Mouse (Mus musculus): ENCODE measurements around the gene Pde8a. TPM values are rescaled to one million over a fixed set of nuclear protein-coding genes. Genes with fewer than 3 reads are reported as not detected.

The Pde8a gene
- polyA plus RNA-seq, 1 experiment from 2014 or later, result 4.2 TPM

DNA sequence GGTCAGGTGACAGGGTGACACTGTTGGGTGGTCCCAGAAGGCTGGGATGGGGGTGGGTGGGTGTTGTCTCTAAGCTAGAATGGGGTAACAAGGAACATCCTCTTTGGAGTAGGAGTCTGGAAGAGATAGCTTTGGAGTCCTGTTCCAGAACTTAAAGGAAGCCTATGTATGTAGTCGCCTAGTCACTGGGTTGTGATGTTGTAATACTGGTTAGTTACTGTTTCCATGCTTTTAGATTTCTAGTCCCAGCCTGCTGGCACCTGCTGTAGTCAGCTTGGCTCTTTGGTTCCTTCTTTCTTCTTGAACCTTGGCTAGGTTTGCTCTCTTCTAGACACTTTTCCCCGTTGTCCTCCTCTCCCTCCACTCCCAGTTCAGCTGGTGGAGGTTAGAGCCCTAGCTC, 21.7 kb downstream of the Pde8a start:
- H3K27me3 ChIP-seq (ENCODE audit: control insufficient read depth, insufficient read depth, low read length), result no peaks in the 10 kb centered on the region
- H3K36me3 ChIP-seq (ENCODE audit: control insufficient read depth, insufficient read depth, low read length), result no peaks in the 10 kb centered on the region
- H3K9ac ChIP-seq (replicated peaks; ENCODE audit: low read depth, low read length), result no peak overlapping the region
- no peaks in the 10 kb centered on the region for H3K4me1 ChIP-seq (ENCODE audit: control insufficient read depth, insufficient read depth, low read length)
- no peak overlapping the region for H3K4me3 ChIP-seq (ENCODE audit: low read depth, low read length)
- no peak for ATAC-seq (ENCODE audit: insufficient number of reproducible peaks, insufficient read depth, low FRiP score, low read depth)
- no peak overlapping the region for H3K4me2 ChIP-seq (replicated peaks; ENCODE audit: low read depth, low read length)
- no peak overlapping the region for H3K27ac ChIP-seq (ENCODE audit: low read length)
- no peaks in the 10 kb centered on the region for H3K9me3 ChIP-seq (ENCODE audit: control insufficient read depth, low read depth, low read length)
- 90% methylated on average over 2 of the region's 2 CpGs for WGBS

DNA sequence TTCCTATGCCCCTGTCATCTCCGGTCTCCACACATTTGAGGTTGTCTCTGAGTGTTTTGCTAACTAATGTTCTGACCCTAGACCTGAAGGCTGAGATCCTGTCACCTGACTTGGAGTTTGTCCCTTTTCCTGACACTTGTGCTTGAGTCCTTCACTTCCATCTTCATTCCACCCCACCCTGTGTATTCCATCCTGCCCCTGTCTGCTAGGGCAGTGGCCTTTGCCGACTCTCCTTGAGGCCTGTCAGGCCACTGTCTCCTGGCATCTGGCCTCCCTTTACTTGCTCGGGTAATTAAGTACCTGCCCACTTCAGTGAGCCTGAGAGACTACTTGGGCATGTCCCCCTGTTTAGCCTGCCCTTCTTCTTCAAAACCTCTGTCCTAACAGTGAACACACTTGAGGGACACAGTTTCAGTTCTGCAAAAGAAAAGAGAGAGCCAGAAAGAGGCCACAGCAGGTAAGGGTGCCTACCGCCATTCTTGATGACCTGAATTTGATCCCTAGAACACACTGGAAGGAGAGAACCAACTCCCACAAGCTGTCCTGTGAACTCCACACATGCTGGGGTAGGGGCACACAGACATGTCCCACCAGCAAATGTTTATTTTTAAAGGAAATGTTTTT, 22.3 kb downstream of the Pde8a start:
- no peak overlapping the region for H3K4me2 ChIP-seq (replicated peaks; ENCODE audit: low read depth, low read length)
- H3K4me3 ChIP-seq (ENCODE audit: low read depth, low read length), result no peak overlapping the region
- WGBS, result 66% methylated on average over 4 of the region's 4 CpGs
- no peak overlapping the region for H3K27ac ChIP-seq (ENCODE audit: low read length)
- no peaks in the 10 kb centered on the region for H3K9me3 ChIP-seq (ENCODE audit: control insufficient read depth, low read depth, low read length)
- H3K9ac ChIP-seq (replicated peaks; ENCODE audit: low read depth, low read length), result no peak overlapping the region
- no peaks in the 10 kb centered on the region for H3K4me1 ChIP-seq (ENCODE audit: control insufficient read depth, insufficient read depth, low read length)
- no peaks in the 10 kb centered on the region for H3K36me3 ChIP-seq (ENCODE audit: control insufficient read depth, insufficient read depth, low read length)
- ATAC-seq (ENCODE audit: insufficient number of reproducible peaks, insufficient read depth, low FRiP score, low read depth), result no peak
- H3K27me3 ChIP-seq (ENCODE audit: control insufficient read depth, insufficient read depth, low read length), result no peaks in the 10 kb centered on the region

DNA sequence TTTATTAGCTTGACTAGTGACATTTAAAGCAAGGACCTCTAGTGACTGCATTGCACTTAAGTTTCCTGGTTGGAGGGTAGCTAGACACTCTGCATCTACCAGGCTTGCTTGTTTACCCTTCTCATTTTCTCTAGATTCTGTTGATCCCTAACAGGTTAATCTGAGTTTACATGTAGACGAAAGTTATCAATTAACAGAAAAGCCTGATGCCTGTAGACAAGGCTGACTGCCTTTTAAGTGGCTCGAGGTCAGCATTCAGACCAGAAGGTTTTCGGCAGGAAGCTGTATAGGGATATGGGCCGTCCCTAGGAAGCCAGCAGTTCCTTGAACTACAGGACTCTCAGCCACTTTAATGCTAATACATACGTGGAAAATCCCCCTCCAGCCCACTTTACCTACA, 30.0 kb downstream of the Pde8a start:
- H3K27ac ChIP-seq (ENCODE audit: low read length), result no peak overlapping the region; the same call in 1 of the 2 replicates
- no peak overlapping the region for H3K9ac ChIP-seq (replicated peaks; ENCODE audit: low read depth, low read length)
- H3K27me3 ChIP-seq (ENCODE audit: control insufficient read depth, insufficient read depth, low read length), result no peaks in the 10 kb centered on the region
- H3K36me3 ChIP-seq (ENCODE audit: control insufficient read depth, insufficient read depth, low read length), result no peaks in the 10 kb centered on the region
- no peaks in the 10 kb centered on the region for H3K4me1 ChIP-seq (ENCODE audit: control insufficient read depth, insufficient read depth, low read length)
- H3K4me2 ChIP-seq (replicated peaks; ENCODE audit: low read depth, low read length), result no peak overlapping the region
- H3K9me3 ChIP-seq (ENCODE audit: control insufficient read depth, low read depth, low read length), result no peaks in the 10 kb centered on the region
- no peak for ATAC-seq (ENCODE audit: insufficient number of reproducible peaks, insufficient read depth, low FRiP score, low read depth)
- no peak overlapping the region for H3K4me3 ChIP-seq (ENCODE audit: low read depth, low read length)
- WGBS, result 38% methylated on average over 5 of the region's 5 CpGs

DNA sequence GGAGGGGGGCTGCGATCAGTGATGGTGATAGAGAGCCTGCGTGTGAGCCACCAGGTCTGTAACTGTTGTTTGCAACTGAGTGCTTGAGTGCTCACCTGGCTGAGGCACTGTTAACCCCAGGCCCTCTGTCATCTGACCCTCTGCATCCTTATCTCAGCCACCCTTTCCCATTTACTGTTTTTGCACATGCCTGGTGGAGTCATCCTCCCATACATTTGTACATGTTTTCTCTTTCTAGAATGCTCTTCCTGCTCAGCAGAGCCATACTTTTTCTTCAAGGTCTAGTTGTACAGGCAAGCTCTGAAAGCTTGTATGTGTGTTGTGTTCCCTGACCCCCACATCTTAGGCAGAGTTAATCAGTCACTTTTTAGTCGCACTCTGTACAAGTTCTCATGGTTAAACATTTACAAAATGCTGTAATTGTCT, 36.5 kb downstream of the Pde8a start:
- H3K4me1 ChIP-seq (ENCODE audit: control insufficient read depth, insufficient read depth, low read length), result no peaks in the 10 kb centered on the region
- H3K4me2 ChIP-seq (replicated peaks; ENCODE audit: low read depth, low read length), result no peak overlapping the region
- H3K27me3 ChIP-seq (ENCODE audit: control insufficient read depth, insufficient read depth, low read length), result no peaks in the 10 kb centered on the region
- no peak for ATAC-seq (ENCODE audit: insufficient number of reproducible peaks, insufficient read depth, low FRiP score, low read depth)
- no peak overlapping the region for H3K4me3 ChIP-seq (ENCODE audit: low read depth, low read length)
- H3K36me3 ChIP-seq (ENCODE audit: control insufficient read depth, insufficient read depth, low read length), result no peaks in the 10 kb centered on the region
- 74% methylated on average over 3 of the region's 3 CpGs for WGBS
- H3K9ac ChIP-seq (replicated peaks; ENCODE audit: low read depth, low read length), result no peak overlapping the region
- no peak overlapping the region for H3K27ac ChIP-seq (ENCODE audit: low read length)
- no peaks in the 10 kb centered on the region for H3K9me3 ChIP-seq (ENCODE audit: control insufficient read depth, low read depth, low read length)

DNA sequence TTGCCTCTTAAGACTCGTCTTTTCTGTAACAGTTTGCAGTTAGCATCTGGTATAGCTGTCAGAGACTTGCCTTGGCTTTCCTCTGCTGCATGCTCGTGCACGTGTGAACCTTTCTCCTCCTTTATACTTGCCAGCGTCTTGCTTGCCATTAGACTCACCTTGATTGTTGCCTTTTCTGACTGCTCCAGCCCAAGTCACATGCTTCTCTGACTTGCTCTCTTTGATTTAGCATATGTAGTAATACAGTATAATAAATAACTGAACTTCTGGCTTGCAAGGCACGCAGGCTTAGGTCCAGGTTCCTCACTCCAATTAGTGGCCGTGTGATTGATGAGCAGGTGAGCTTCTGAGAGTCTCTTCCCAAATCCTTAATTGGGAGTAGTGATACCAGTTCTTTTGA, 37.2 kb downstream of the Pde8a start:
- no peak for ATAC-seq (ENCODE audit: insufficient number of reproducible peaks, insufficient read depth, low FRiP score, low read depth)
- no peaks in the 10 kb centered on the region for H3K9me3 ChIP-seq (ENCODE audit: control insufficient read depth, low read depth, low read length)
- no peaks in the 10 kb centered on the region for H3K36me3 ChIP-seq (ENCODE audit: control insufficient read depth, insufficient read depth, low read length)
- H3K4me2 ChIP-seq (replicated peaks; ENCODE audit: low read depth, low read length), result no peak overlapping the region
- H3K9ac ChIP-seq (replicated peaks; ENCODE audit: low read depth, low read length), result no peak overlapping the region
- 65% methylated on average over 6 of the region's 6 CpGs for WGBS
- H3K4me1 ChIP-seq (ENCODE audit: control insufficient read depth, insufficient read depth, low read length), result no peaks in the 10 kb centered on the region
- H3K27me3 ChIP-seq (ENCODE audit: control insufficient read depth, insufficient read depth, low read length), result no peaks in the 10 kb centered on the region
- H3K4me3 ChIP-seq (ENCODE audit: low read depth, low read length), result no peak overlapping the region
- no peak overlapping the region for H3K27ac ChIP-seq (ENCODE audit: low read length)

DNA sequence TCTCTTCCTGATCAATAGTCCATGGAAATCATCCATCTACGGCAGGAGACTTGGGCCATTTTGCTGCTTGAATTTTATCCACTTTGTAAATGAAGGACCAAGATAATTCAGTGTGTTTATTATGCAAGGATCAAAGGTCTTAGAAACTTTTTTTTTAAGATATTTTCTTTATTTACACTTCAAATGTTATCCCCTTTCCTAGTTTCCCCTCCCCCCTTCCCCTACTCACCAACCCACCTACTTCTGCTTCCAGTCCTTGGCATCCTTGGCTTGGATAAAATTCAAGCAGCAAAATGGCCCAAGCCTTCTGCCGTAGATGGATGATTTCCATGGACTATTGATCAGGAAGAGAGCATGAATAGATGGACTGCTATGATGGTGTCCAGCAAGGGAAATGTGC, 38.1 kb downstream of the Pde8a start:
- H3K9ac ChIP-seq (replicated peaks; ENCODE audit: low read depth, low read length), result no peak overlapping the region
- ATAC-seq (ENCODE audit: insufficient number of reproducible peaks, insufficient read depth, low FRiP score, low read depth), result no peak
- H3K9me3 ChIP-seq (ENCODE audit: control insufficient read depth, low read depth, low read length), result no peaks in the 10 kb centered on the region
- WGBS, result 91% methylated on average over 2 of the region's 2 CpGs
- no peak overlapping the region for H3K27ac ChIP-seq (ENCODE audit: low read length)
- no peaks in the 10 kb centered on the region for H3K27me3 ChIP-seq (ENCODE audit: control insufficient read depth, insufficient read depth, low read length)
- H3K4me1 ChIP-seq (ENCODE audit: control insufficient read depth, insufficient read depth, low read length), result no peaks in the 10 kb centered on the region
- H3K4me3 ChIP-seq (ENCODE audit: low read depth, low read length), result no peak overlapping the region
- H3K36me3 ChIP-seq (ENCODE audit: control insufficient read depth, insufficient read depth, low read length), result no peaks in the 10 kb centered on the region
- no peak overlapping the region for H3K4me2 ChIP-seq (replicated peaks; ENCODE audit: low read depth, low read length)

DNA sequence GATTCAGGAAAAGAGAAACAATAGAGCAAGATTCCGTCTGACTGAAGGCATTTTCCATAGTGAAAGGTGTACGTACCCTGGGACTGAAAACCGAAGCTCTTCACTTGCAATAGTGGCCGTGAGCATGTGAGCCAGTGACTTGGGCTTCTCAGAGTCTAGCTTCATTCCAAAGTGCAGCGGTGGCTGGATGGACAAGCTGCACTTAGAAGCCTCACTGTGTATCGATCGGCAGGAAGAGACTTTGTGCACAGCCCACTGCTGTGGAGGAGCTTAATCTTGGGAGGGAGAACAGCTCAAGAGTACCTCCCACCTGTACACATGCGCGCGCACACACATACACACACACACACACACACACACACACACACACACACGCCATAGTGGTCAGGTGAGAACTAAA, 39.9 kb downstream of the Pde8a start:
- 63% methylated on average over 11 of the region's 11 CpGs for WGBS

DNA sequence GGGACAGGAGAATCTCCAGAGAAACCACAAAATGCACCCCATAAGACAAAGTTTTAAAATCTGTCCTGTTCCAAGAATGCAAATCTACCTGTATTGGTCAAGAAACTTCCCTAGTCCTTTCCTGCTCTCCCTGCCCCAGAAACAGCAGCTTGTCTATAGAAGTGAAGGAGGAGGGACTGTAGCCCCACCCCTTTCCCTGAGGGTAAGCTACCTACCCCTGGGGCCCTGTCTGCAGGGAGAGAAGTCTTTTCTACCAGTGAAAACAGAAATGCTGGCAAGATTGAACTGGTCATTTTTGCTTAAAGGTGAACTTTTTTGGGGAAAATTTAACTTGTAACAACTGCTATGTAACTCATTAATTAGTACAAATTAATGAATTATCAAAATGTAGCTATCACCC, 41.2 kb downstream of the Pde8a start:
- H3K36me3 ChIP-seq (ENCODE audit: control insufficient read depth, insufficient read depth, low read length), result no peaks in the 10 kb centered on the region
- ATAC-seq (ENCODE audit: insufficient number of reproducible peaks, insufficient read depth, low FRiP score, low read depth), result no peak
- H3K27ac ChIP-seq (ENCODE audit: low read length), result no peak overlapping the region
- H3K9me3 ChIP-seq (ENCODE audit: control insufficient read depth, low read depth, low read length), result no peaks in the 10 kb centered on the region
- no peak overlapping the region for H3K4me3 ChIP-seq (ENCODE audit: low read depth, low read length)
- no peak overlapping the region for H3K4me2 ChIP-seq (replicated peaks; ENCODE audit: low read depth, low read length)
- no peak overlapping the region for H3K9ac ChIP-seq (replicated peaks; ENCODE audit: low read depth, low read length)
- no peaks in the 10 kb centered on the region for H3K27me3 ChIP-seq (ENCODE audit: control insufficient read depth, insufficient read depth, low read length)
- no peaks in the 10 kb centered on the region for H3K4me1 ChIP-seq (ENCODE audit: control insufficient read depth, insufficient read depth, low read length)

More for the DNA sequence above, 39.9 kb downstream of the Pde8a start:
- Histone ChIP-seq H3K9ac (replicated peaks; ENCODE audit: low read depth, low read length) (no peak overlapping the region), H3K27ac (ENCODE audit: low read length) (no peak overlapping the region), H3K4me2 (replicated peaks; ENCODE audit: low read depth, low read length) (no peak overlapping the region), H3K4me1 (ENCODE audit: control insufficient read depth, insufficient read depth, low read length) (no peaks in the 10 kb centered on the region), H3K27me3 (ENCODE audit: control insufficient read depth, insufficient read depth, low read length) (no peaks in the 10 kb centered on the region), H3K36me3 (ENCODE audit: control insufficient read depth, insufficient read depth, low read length) (no peaks in the 10 kb centered on the region), H3K4me3 (ENCODE audit: low read depth, low read length) (no peak overlapping the region), H3K9me3 (ENCODE audit: control insufficient read depth, low read depth, low read length) (no peaks in the 10 kb centered on the region)
- ATAC-seq (ENCODE audit: insufficient number of reproducible peaks, insufficient read depth, low FRiP score, low read depth), result no peak

DNA sequence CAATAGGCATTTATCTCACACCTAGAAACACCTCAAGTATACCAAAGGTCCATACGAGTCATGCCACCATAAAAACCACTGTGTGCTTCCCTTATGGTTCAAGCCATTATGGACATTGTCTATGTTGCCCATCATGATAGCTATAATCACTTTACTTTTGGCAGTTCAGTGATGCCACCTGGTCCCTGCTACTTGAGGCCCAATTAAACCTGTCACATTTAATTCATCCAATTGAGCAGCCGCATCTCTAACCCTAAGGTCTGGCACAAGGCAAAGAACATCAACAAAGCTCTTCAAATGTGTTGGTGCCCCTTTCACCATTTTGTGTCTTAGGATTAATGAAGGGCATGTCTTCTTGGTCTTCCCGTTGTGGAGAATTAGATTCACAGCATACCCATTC, 42.1 kb downstream of the Pde8a start:
- 93% methylated on average over 3 of the region's 3 CpGs for WGBS
- ATAC-seq (ENCODE audit: insufficient number of reproducible peaks, insufficient read depth, low FRiP score, low read depth), result no peak

More for the DNA sequence above, 42.1 kb downstream of the Pde8a start:
- H3K27ac ChIP-seq (ENCODE audit: low read length), result no peak overlapping the region
- no peaks in the 10 kb centered on the region for H3K36me3 ChIP-seq (ENCODE audit: control insufficient read depth, insufficient read depth, low read length)
- H3K27me3 ChIP-seq (ENCODE audit: control insufficient read depth, insufficient read depth, low read length), result no peaks in the 10 kb centered on the region
- H3K9ac ChIP-seq (replicated peaks; ENCODE audit: low read depth, low read length), result no peak overlapping the region
- H3K4me1 ChIP-seq (ENCODE audit: control insufficient read depth, insufficient read depth, low read length), result no peaks in the 10 kb centered on the region
- no peak overlapping the region for H3K4me2 ChIP-seq (replicated peaks; ENCODE audit: low read depth, low read length)
- H3K4me3 ChIP-seq (ENCODE audit: low read depth, low read length), result no peak overlapping the region
- no peaks in the 10 kb centered on the region for H3K9me3 ChIP-seq (ENCODE audit: control insufficient read depth, low read depth, low read length)

All from stomach, embryonic 14.5 days (tissue).